Mouse (Mus musculus): Measurements from ENCODE around the gene Mustn1. TPM values are rescaled to one million over a fixed set of nuclear protein-coding genes. Genes with fewer than 3 reads are reported as not detected.

Gene Mustn1
- polyA plus RNA-seq, 1 experiment from 2014 or later = 9.9 TPM

- peak; percentile 79 for ATAC-seq (ENCODE audit: low read depth)
- no peaks in the 10 kb centered on the region for H3K9me3 ChIP-seq (ENCODE audit: control insufficient read depth, low read length)
- H3K4me1 ChIP-seq (replicated peaks; ENCODE audit: control insufficient read depth, insufficient read depth, low read length) = peaks cover 15% of the 10 kb centered on the region
- H3K4me3 ChIP-seq (ENCODE audit: low read length) = no peak overlapping the region
- no peaks in the 10 kb centered on the region for H3K36me3 ChIP-seq (ENCODE audit: control insufficient read depth, insufficient read depth, low read length)
- no peak overlapping the region for H3K4me2 ChIP-seq (ENCODE audit: low read depth, low read length)
- WGBS = 41% methylated on average over 8 of the region's 8 CpGs
- no peaks in the 10 kb centered on the region for H3K27me3 ChIP-seq (ENCODE audit: control insufficient read depth, insufficient read depth, low read depth, low read length)
- no peak overlapping the region for H3K9ac ChIP-seq (ENCODE audit: low read length)
- no peak overlapping the region for H3K27ac ChIP-seq (ENCODE audit: low read length)
Measured at GRCm38 (mm10) chr14:30922053-30922670, 43.2 kb downstream of the Mustn1 start.

- WGBS = 45% methylated on average over 6 of the region's 6 CpGs
- Histone ChIP-seq H3K9ac (ENCODE audit: low read length) (no peak within 1 kb of the TSS), H3K9me3 (ENCODE audit: control insufficient read depth, low read length) (no peaks in the 10 kb centered on the region), H3K4me1 (replicated peaks; ENCODE audit: control insufficient read depth, insufficient read depth, low read length) (peaks cover 15% of the 10 kb centered on the region), H3K27me3 (ENCODE audit: control insufficient read depth, insufficient read depth, low read depth, low read length) (no peaks in the 10 kb centered on the region), H3K27ac (ENCODE audit: low read length) (no peak within 1 kb of the TSS), H3K4me3 (ENCODE audit: low read length) (no peak within 1 kb of the TSS), H3K4me2 (ENCODE audit: low read depth, low read length) (no peak within 1 kb of the TSS), H3K36me3 (ENCODE audit: control insufficient read depth, insufficient read depth, low read length) (no peaks in the 10 kb centered on the region)
- ATAC-seq (ENCODE audit: low read depth) = 0 out of 2 replicates have a peak, but pooled peaks have one; percentile 24
Measured at GRCm38 (mm10) chr14:30923375-30924105, 44.5 kb downstream of the Mustn1 start, which contains the start of gene Itih3. Itih3 (minus strand) TSS chr14:30923760.

GRCm38 (mm10) chr14:30925492-30925891, 46.5 kb downstream of the Mustn1 start:
- Histone ChIP-seq H3K4me1 (replicated peaks; ENCODE audit: control insufficient read depth, insufficient read depth, low read length) (peaks cover 15% of the 10 kb centered on the region), H3K27ac (ENCODE audit: low read length) (no peak overlapping the region), H3K4me2 (ENCODE audit: low read depth, low read length) (no peak overlapping the region), H3K9me3 (ENCODE audit: control insufficient read depth, low read length) (no peaks in the 10 kb centered on the region), H3K4me3 (ENCODE audit: low read length) (no peak overlapping the region), H3K27me3 (ENCODE audit: control insufficient read depth, insufficient read depth, low read depth, low read length) (no peaks in the 10 kb centered on the region), H3K9ac (ENCODE audit: low read length) (no peak overlapping the region), H3K36me3 (ENCODE audit: control insufficient read depth, insufficient read depth, low read length) (no peaks in the 10 kb centered on the region)
- 86% methylated on average over 3 of the region's 3 CpGs for WGBS
- no peak for ATAC-seq (ENCODE audit: low read depth)

- Histone ChIP-seq H3K27me3 (ENCODE audit: control insufficient read depth, insufficient read depth, low read depth, low read length) (no peaks in the 10 kb centered on the region), H3K27ac (ENCODE audit: low read length) (no peak overlapping the region), H3K4me2 (ENCODE audit: low read depth, low read length) (no peak overlapping the region), H3K4me3 (ENCODE audit: low read length) (no peak overlapping the region), H3K36me3 (ENCODE audit: control insufficient read depth, insufficient read depth, low read length) (no peaks in the 10 kb centered on the region), H3K9ac (ENCODE audit: low read length) (no peak overlapping the region), H3K9me3 (ENCODE audit: control insufficient read depth, low read length) (no peaks in the 10 kb centered on the region), H3K4me1 (replicated peaks; ENCODE audit: control insufficient read depth, insufficient read depth, low read length) (no peaks in the 10 kb centered on the region)
- WGBS = 78% methylated on average over 4 of the region's 4 CpGs
- ATAC-seq (ENCODE audit: low read depth) = no peak
Measured at GRCm38 (mm10) chr14:30930386-30930785, 51.4 kb downstream of the Mustn1 start.

Other genes with a start within 250 kb of the Mustn1 start
- gene Rft1, start 224.8 kb upstream of the Mustn1 start, polyA plus RNA-seq (2015; fragmentation: Nextera tagmentation; extraction: Ambion mirVana) = 17.6 and 18.1 TPM in 2 replicates
- 10.6 and 11.6 TPM in 2 replicates for gene Sfmbt1, start 164.4 kb upstream of the Mustn1 start, polyA plus RNA-seq (2015; fragmentation: Nextera tagmentation; extraction: Ambion mirVana)
- 27.0 and 38.3 TPM in 2 replicates for gene Tmem110, start 53.6 kb upstream of the Mustn1 start, polyA plus RNA-seq (2015; fragmentation: Nextera tagmentation; extraction: Ambion mirVana)
- 0.59 and 3.7 TPM in 2 replicates for gene Itih4, start 7.3 kb downstream of the Mustn1 start, polyA plus RNA-seq (2015; fragmentation: Nextera tagmentation; extraction: Ambion mirVana)
- 0.98 and 8.5 TPM in 2 replicates for gene Itih3, start 44.6 kb downstream of the Mustn1 start, polyA plus RNA-seq (2015; fragmentation: Nextera tagmentation; extraction: Ambion mirVana)
- 0.09 and 1.1 TPM in 2 replicates for gene Itih1, start 64.1 kb downstream of the Mustn1 start, polyA plus RNA-seq (2015; fragmentation: Nextera tagmentation; extraction: Ambion mirVana)
- gene Nek4, start 72.2 kb downstream of the Mustn1 start, polyA plus RNA-seq (2015; fragmentation: Nextera tagmentation; extraction: Ambion mirVana) = 13.0 and 14.0 TPM in 2 replicates
- gene Glt8d1, start 122.2 kb downstream of the Mustn1 start, polyA plus RNA-seq (2015; fragmentation: Nextera tagmentation; extraction: Ambion mirVana) = 67.9 and 70.2 TPM in 2 replicates
- gene Spcs1, start 122.5 kb downstream of the Mustn1 start, polyA plus RNA-seq (2015; fragmentation: Nextera tagmentation; extraction: Ambion mirVana) = 434 and 441 TPM in 2 replicates
- gene Pbrm1, start 139.9 kb downstream of the Mustn1 start, polyA plus RNA-seq (2015; fragmentation: Nextera tagmentation; extraction: Ambion mirVana) = 115 and 120 TPM in 2 replicates
- 65.8 and 76.2 TPM in 2 replicates for gene Gnl3, start 140.0 kb downstream of the Mustn1 start, polyA plus RNA-seq (2015; fragmentation: Nextera tagmentation; extraction: Ambion mirVana)
- 79.4 and 82.2 TPM in 2 replicates for gene Smim4, start 249.8 kb downstream of the Mustn1 start, polyA plus RNA-seq (2015; fragmentation: Nextera tagmentation; extraction: Ambion mirVana)